Mouse (Mus musculus) brain, adult 2 months (tissue): ENCODE measurements at regions not wholly inside any gene's neighbourhood (a gene's known extent, or its start where the extent isn't known, plus 50 kb on each side); places are given as distances from the start of the nearest gene placed in this dataset.

Experiments used
- DNase-seq: peaks from one replicate; pipeline ENCODE4 v3.0.0; 2011; ENCODE audit warnings: low read depth, low spot score

DNA sequence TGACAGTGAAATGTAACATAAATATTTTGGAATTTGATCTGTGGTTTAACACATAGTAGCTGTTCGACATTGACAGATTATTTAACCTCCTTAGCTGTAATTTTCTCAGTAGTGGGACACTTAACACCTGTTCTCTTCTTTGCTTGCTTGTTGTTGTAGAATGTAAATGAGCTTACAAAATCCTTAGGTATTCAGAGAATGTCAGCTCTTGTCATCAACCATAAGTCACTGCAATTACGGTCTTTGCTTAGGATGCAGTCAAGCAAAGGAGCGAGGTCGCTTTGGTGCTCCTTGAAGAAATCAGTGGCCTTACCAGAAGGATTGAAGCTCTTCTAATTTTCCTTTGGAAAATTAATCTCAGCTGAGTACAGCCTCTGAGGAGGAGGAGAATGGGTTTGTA lies 311.2 kb upstream of the Pappa start:
- no peak for DNase-seq

DNA sequence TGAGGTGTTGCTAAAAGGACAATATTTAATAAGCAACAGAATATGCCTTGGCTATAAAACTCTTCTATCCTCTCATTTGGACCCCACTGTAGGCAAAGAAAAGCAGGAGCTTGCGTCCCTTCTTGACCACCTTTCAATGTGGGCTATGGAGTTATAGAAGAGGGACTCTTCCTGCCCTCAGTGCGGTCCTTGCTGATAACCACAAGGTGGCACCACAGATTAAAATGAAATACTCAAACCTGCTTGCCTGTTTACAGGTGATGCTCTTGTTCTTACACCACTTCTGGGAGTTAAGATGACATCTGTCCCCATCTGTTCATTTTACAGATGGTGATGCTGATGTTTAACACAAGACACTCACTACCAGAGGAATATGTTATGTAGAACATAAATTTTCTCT lies 291.1 kb upstream of the Pappa start:
- peak; percentile 52 for DNase-seq

DNA sequence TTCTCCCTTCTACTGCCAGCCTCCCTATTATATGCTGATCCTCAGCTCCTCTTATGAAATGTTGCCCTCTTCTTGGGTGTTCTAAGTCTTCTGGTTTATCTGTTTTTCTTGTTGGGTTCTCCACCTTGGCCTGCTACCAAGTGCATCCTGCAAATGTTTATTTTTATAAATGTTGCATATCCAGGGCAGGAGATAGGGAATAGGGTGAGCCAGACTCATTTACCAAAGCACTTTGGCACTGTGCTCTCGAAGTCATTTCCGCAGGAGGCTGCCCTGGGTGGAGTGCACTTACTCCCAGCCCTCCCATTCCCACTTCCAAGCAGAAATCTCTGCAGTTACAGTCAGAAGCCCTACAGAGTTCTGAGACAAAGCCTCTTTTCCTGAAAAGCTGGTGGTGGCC lies 249.5 kb upstream of the Pappa start:
- DNase-seq = no peak

DNA sequence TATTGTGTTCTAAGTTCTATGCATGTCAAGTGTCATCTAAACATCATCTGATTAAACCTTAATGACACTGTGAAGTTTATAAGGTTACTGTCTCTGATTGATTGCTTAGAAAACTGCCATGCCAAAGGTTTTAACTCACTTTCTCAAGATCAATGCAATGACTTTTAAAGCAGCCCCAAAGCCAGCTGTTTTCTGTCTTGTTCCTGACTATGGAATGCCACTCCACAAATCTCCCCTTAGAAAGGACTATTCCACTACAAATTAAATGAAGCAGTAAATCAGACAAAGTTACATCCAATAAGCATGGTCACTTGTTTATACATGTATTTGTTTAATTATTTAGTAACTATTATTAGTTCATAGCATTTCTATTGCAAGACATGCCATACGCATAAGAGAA lies 247.1 kb upstream of the Pappa start:
- DNase-seq = no peak

DNA sequence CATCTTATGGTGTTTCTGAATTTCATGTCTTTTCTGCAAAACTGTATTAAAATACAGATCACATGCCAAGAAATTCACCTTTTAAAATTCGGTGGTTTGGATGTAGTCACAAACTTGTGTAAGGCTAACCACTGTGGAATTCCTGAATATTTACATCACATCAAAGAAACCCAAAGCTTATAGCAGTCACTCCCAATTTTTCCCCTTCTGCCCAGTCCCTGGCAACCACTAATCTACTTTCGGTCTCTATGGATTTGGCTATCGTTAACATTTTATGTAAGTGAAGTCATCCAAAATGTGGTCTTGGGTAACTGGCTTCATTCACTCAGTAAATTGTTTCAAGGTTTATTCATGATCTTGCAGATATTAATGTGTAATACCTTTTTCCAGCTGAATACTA lies 226.0 kb upstream of the Pappa start:
- DNase-seq = no peak

DNA sequence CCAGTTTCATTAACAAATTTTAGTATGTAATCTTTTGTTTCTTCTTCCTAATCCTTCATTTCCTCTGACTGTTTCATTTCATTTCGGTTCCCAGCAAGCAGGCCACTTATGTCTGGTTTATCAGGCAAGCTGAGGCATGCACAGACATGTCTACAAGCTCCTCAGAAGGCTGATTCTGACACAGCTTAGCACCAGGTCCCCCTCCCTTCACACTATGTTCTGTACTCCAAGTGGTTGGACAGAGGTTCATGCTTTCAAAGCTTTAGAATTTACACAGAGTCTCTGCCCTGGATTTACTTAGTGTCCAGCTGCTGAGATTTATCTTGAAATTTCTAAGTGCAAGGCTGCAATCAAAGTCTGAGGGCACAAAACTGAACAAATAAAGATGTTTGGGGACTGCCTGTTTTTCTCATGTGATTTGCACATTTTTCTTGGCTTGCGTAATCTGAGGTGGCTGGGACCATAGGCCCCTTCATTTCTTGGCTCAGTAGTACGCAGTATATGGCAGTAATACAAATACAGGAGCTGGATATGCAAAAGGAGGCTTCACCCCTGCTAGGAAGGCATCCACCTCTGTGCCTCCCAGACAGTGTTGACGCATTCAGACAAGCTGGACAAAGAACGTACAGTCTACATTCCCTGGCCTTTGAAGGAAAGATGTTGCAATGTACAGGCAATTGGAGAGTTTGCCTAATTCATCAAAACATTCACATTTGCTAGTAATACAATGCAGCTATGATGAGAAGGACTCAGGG lies 222.7 kb upstream of the Pappa start:
- no peak for DNase-seq

DNA sequence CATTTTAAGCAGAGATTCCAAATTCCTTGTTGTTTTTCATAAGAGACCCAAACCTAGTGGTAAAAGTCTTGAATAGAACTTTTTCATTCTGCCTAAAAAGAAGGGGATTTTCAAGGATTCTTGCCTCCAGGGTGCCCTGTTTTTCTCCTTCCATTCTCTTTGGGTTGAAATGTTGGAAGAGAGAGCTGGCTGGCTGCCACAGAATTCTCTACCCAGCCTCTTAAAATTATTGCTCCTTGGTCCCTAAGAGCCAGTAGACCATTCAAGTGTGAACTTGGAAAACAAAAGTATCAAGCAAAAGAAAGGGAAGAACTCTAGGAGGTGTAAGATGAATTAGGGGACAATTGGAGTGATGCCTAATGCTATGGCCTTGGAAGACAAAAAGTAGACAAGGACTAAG lies 200.2 kb upstream of the Pappa start:
- DNase-seq = no peak

DNA sequence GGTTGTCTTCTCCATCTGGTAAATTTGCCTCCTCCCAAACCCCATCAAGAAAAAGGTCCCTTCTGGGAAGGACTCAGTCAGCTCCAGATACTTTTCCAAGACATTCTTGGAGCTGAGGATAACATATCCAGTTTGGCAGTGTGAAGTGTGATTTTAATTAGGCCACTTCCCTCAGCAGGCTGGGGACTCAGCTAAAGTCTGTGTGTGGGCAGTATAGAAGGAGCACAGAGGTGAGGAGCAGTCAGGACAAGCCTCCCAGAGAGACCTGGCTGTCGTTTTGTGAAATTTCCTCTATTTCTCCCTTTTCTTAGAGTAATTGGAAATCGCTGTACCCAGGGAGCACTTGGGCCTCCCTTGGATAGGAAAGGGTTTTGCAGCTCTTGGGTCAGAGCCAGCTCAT lies 195.4 kb upstream of the Pappa start:
- no peak for DNase-seq

DNA sequence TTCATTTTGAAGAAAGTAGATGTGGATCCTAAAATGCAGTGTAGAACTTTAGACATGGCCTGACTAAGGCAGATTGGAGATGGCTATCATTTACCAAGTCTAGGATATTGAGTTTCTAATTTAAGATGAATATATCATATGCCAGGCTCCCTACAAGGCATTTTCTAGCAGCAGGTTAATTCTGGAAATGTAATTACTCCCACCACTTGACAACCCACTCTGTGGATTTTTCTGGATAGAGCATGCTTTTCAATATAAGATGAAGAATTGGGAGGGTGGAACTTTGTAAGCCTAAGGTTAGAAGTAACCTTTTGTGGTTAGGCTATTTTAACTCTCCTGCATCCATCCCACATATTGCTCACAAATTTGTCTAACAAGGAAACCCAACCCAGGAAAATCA lies 178.4 kb upstream of the Pappa start:
- peak; percentile 54 for DNase-seq

DNA sequence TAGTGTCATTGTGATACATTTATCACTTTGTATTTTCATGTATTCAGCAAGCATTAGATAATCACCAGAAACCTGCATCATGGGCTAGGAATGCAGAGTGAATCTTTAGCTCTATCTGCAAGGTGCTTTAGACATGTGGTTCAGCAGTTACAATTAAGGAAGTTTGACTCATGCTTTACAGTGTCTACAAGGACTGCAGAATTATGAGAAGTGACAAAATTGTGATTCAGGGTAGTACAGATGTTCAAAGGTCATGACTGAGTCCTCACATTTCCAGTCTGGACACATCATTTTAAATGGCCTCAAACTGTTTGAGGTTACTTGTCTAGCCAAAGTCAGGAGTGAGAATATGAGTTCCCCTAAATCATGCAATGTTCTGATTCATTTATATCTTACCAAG lies 171.3 kb upstream of the Pappa start:
- DNase-seq = no peak

DNA sequence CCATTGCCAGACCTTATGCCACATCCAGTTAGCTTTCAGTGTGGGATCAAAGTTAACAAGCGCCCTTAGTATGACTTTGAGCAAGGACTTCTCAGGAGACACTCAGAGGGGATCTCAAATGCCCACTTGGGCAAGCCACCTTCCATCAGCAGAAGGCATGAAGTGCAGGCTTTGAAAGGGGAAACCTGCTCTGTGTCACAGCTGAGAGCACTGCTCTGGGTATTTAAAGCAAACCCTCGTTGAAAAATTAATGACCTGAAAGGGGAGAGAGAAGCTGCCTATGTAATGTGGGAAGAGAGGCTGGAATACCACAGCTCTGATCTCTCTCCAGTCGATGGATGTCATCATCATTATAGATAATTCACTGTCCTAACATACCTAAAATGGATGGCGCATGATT lies 165.1 kb upstream of the Pappa start:
- DNase-seq = no peak

DNA sequence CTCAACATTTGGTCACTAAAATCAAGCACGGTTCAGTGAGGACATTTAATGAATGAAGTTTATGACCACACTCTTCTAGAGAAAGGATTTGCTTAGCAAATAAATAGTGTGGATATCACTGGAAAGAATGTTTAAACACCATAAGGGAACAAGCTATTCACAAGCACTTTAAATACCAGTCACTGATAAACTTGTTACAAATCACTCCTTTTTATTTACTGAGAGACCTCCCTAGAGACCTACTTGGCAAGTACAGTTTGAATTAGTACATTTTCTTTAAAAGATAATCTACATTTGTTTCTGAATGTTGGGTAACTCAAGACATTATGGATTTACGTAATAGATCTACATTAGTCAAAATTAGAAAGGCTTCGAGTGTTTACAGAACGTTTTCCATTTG lies 162.2 kb upstream of the Pappa start:
- no peak for DNase-seq
